Mouse (Mus musculus): ENCODE measurements around the gene Rel. TPM values are rescaled to one million over a fixed set of nuclear protein-coding genes. Genes with fewer than 3 reads are reported as not detected.

Rel gene
- polyA plus RNA-seq, 1 experiment from 2014 or later: 0.36 TPM

GRCm38 (mm10) chr11:23712299-23712698, 58.5 kb downstream of the Rel start:
- peaks cover 89% of the 10 kb centered on the region for H3K36me3 ChIP-seq

GRCm38 (mm10) chr11:23704604-23705294, 66.0 kb downstream of the Rel start:
- H3K4me3 ChIP-seq: no peak overlapping the region
- ATAC-seq: no peak

More at GRCm38 (mm10) chr11:23712299-23712698, 58.5 kb downstream of the Rel start:
- no peaks in the 10 kb centered on the region for H3K27me3 ChIP-seq (replicated peaks)
- no peaks in the 10 kb centered on the region for H3K9me3 ChIP-seq (replicated peaks)
- no peak overlapping the region for H3K9ac ChIP-seq
- no peak overlapping the region for H3K4me2 ChIP-seq
- ATAC-seq: no peak
- H3K4me3 ChIP-seq: no peak overlapping the region
- 83% methylated on average over 3 of the region's 3 CpGs for WGBS (ENCODE audit: insufficient replicate concordance)
- H3K4me1 ChIP-seq: no peaks in the 10 kb centered on the region
- H3K27ac ChIP-seq: no peak overlapping the region

GRCm38 (mm10) chr11:23701831-23702230, 68.9 kb downstream of the Rel start:
- WGBS (ENCODE audit: insufficient replicate concordance): 87% methylated on average over 3 of the region's 3 CpGs
- H3K27me3 ChIP-seq (replicated peaks): no peaks in the 10 kb centered on the region
- no peak overlapping the region for H3K27ac ChIP-seq
- peaks cover 36% of the 10 kb centered on the region for H3K36me3 ChIP-seq
- H3K4me3 ChIP-seq: no peak overlapping the region
- H3K9ac ChIP-seq: no peak overlapping the region
- ATAC-seq: no peak
- H3K4me1 ChIP-seq: no peaks in the 10 kb centered on the region
- no peaks in the 10 kb centered on the region for H3K9me3 ChIP-seq (replicated peaks)
- no peak overlapping the region for H3K4me2 ChIP-seq

More at GRCm38 (mm10) chr11:23704604-23705294, 66.0 kb downstream of the Rel start:
- Histone ChIP-seq H3K9me3 (replicated peaks) (no peaks in the 10 kb centered on the region), H3K27me3 (replicated peaks) (no peaks in the 10 kb centered on the region), H3K4me1 (no peaks in the 10 kb centered on the region), H3K9ac (no peak overlapping the region), H3K4me2 (no peak overlapping the region), H3K36me3 (peaks cover 58% of the 10 kb centered on the region), H3K27ac (no peak overlapping the region)
- WGBS (ENCODE audit: insufficient replicate concordance): 83% methylated on average over 7 of the region's 7 CpGs

GRCm38 (mm10) chr11:23699414-23700095, 71.2 kb downstream of the Rel start:
- H3K27me3 ChIP-seq (replicated peaks): no peaks in the 10 kb centered on the region
- WGBS (ENCODE audit: insufficient replicate concordance): 66% methylated on average over 3 of the region's 3 CpGs
- H3K9me3 ChIP-seq (replicated peaks): no peaks in the 10 kb centered on the region
- no peak overlapping the region for H3K9ac ChIP-seq
- peaks cover 26% of the 10 kb centered on the region for H3K36me3 ChIP-seq
- no peak overlapping the region for H3K4me3 ChIP-seq
- ATAC-seq: no peak
- no peak overlapping the region for H3K27ac ChIP-seq
- no peak overlapping the region for H3K4me2 ChIP-seq
- no peaks in the 10 kb centered on the region for H3K4me1 ChIP-seq

GRCm38 (mm10) chr11:23698526-23698925, 72.2 kb downstream of the Rel start:
- Histone ChIP-seq H3K9me3 (replicated peaks) (no peaks in the 10 kb centered on the region), H3K27ac (no peak overlapping the region), H3K4me3 (no peak overlapping the region), H3K36me3 (peaks cover 21% of the 10 kb centered on the region), H3K4me2 (no peak overlapping the region), H3K9ac (no peak overlapping the region), H3K27me3 (replicated peaks) (no peaks in the 10 kb centered on the region), H3K4me1 (no peaks in the 10 kb centered on the region)
- ATAC-seq: no peak
- 62% methylated on average over 2 of the region's 2 CpGs for WGBS (ENCODE audit: insufficient replicate concordance)

GRCm38 (mm10) chr11:23695847-23696246, 74.9 kb downstream of the Rel start:
- H3K4me3 ChIP-seq: no peak overlapping the region
- no peaks in the 10 kb centered on the region for H3K9me3 ChIP-seq (replicated peaks)

GRCm38 (mm10) chr11:23693286-23693685, 77.5 kb downstream of the Rel start:
- WGBS (ENCODE audit: insufficient replicate concordance): 77% methylated on average over 2 of the region's 2 CpGs
- ATAC-seq: no peak
- Histone ChIP-seq H3K36me3 (peaks cover 18% of the 10 kb centered on the region), H3K4me3 (no peak overlapping the region), H3K9me3 (replicated peaks) (no peaks in the 10 kb centered on the region), H3K4me2 (no peak overlapping the region), H3K9ac (no peak overlapping the region), H3K4me1 (no peaks in the 10 kb centered on the region), H3K27me3 (replicated peaks) (no peaks in the 10 kb centered on the region), H3K27ac (no peak overlapping the region)

More at GRCm38 (mm10) chr11:23695847-23696246, 74.9 kb downstream of the Rel start:
- no peaks in the 10 kb centered on the region for H3K4me1 ChIP-seq
- H3K36me3 ChIP-seq: peaks cover 14% of the 10 kb centered on the region
- no peak for ATAC-seq
- no peak overlapping the region for H3K4me2 ChIP-seq
- no peak overlapping the region for H3K27ac ChIP-seq
- H3K27me3 ChIP-seq (replicated peaks): no peaks in the 10 kb centered on the region
- H3K9ac ChIP-seq: no peak overlapping the region

- peaks cover 45% of the 10 kb centered on the region for H3K36me3 ChIP-seq
- no peak overlapping the region for H3K4me3 ChIP-seq
- H3K9ac ChIP-seq: no peak overlapping the region
- H3K4me1 ChIP-seq: no peaks in the 10 kb centered on the region
- H3K4me2 ChIP-seq: no peak overlapping the region
- no peak for ATAC-seq
- no peaks in the 10 kb centered on the region for H3K27me3 ChIP-seq (replicated peaks)
- no peaks in the 10 kb centered on the region for H3K9me3 ChIP-seq (replicated peaks)
- 79% methylated on average over 1 of the region's 1 CpGs for WGBS (ENCODE audit: insufficient replicate concordance)
- no peak overlapping the region for H3K27ac ChIP-seq
These were observed 82.7 kb downstream of the Rel start for GRCm38 (mm10) chr11:23688060-23688459.

Other genes with a start within 250 kb of the Rel start
- gene 1700093K21Rik, start 249.8 kb downstream of the Rel start, polyA plus RNA-seq (2016; fragmentation: Nextera tagmentation; extraction: Ambion mirVana): not detected in 2 replicates
- gene 0610010F05Rik, start 137.3 kb downstream of the Rel start, polyA plus RNA-seq (2016; fragmentation: Nextera tagmentation; extraction: Ambion mirVana): 17.0 and 18.1 TPM in 2 replicates
- 21.8 and 22.6 TPM in 2 replicates for gene Pus10, start 105.3 kb downstream of the Rel start, polyA plus RNA-seq (2016; fragmentation: Nextera tagmentation; extraction: Ambion mirVana)
- gene Pex13, start 105.0 kb downstream of the Rel start, polyA plus RNA-seq (2016; fragmentation: Nextera tagmentation; extraction: Ambion mirVana): 15.0 and 18.0 TPM in 2 replicates
- 7.0 and 7.5 TPM in 2 replicates for gene Papolg, start 124.3 kb upstream of the Rel start, polyA plus RNA-seq (2016; fragmentation: Nextera tagmentation; extraction: Ambion mirVana)

Data from liver, embryonic 12.5 days (tissue).